Mouse (Mus musculus) gastrocnemius, postnatal 4 days (tissue): ENCODE measurements around the gene Madd. TPM values are rescaled to one million over a fixed set of nuclear protein-coding genes. Genes with fewer than 3 reads are reported as not detected.

Experiments used
- DNase-seq, 2 experiments: peaks; one replicate each; pipeline ENCODE4 v3.0.0; 2021 to 2022; ENCODE audit warnings: low spot score in 2 of 2, mixed read lengths in 2 of 2
- long read RNA-seq, 2 experiments: library from polyadenylated mRNA; stranded (forward); transcript quantifications; one replicate each; pipeline ENCODE4 v2.0.0; 2021
- total RNA-seq, 2 experiments: library from RNA; stranded (reverse); gene quantifications; 2 replicates each; pipeline ENCODE4 v1.2.3; 2021

Gene Madd
- 10 to 100 TPM in 1 of 2 experiments, 1 to 10 TPM in 1; 8.9 to 11.4 TPM for total RNA-seq
- long read RNA-seq, experiment 1, partial matches to known transcripts, result 0 of 5 reads
- long read RNA-seq, experiment 1, other reads (novel, unspliced or antisense), result 5 of 5 reads
- long read RNA-seq, experiment 2, partial matches to known transcripts, result 0 of 5 reads
- long read RNA-seq, experiment 2, other reads (novel, unspliced or antisense), result 5 of 5 reads

- DNase-seq, result no peak
Observed at GRCm38 (mm10) chr2:91183711-91184405, at the start of gene Madd. Gene Madd (minus strand): TSS chr2:91183837.

- no peak for DNase-seq
Observed at GRCm38 (mm10) chr2:91229735-91230134, 46.1 kb upstream of the Madd start.

- no peak for DNase-seq
Observed at GRCm38 (mm10) chr2:91223614-91224013, 40.0 kb upstream of the Madd start.

- no peak for DNase-seq
Observed at GRCm38 (mm10) chr2:91220501-91220900, 36.9 kb upstream of the Madd start.

- no peak for DNase-seq
Observed at GRCm38 (mm10) chr2:91217032-91217431, 33.4 kb upstream of the Madd start.

- no peak for DNase-seq
Observed at GRCm38 (mm10) chr2:91213311-91213710, 29.7 kb upstream of the Madd start.

- DNase-seq, result no peak
Observed at GRCm38 (mm10) chr2:91206254-91206775, 22.7 kb upstream of the Madd start.

- DNase-seq, result no peak
Observed at GRCm38 (mm10) chr2:91202972-91203656, 19.5 kb upstream of the Madd start.

- DNase-seq, result peak; percentile 77 to 89
Observed at GRCm38 (mm10) chr2:91202222-91202971, 18.8 kb upstream of the Madd start, which contains the start of the genes Nr1h3 and Acp2. Gene Nr1h3 (minus strand): TSS chr2:91202834. Gene Acp2 (plus strand): TSS chr2:91202885.

GRCm38 (mm10) chr2:91198888-91199287 lies 15.3 kb upstream of the Madd start:
- DNase-seq, result no peak

- DNase-seq, result no peak
Observed at GRCm38 (mm10) chr2:91196577-91197001, 13.0 kb upstream of the Madd start.

- peak; percentile 41 to 63 for DNase-seq
Observed at GRCm38 (mm10) chr2:91194624-91195332, 11.1 kb upstream of the Madd start.

GRCm38 (mm10) chr2:91190501-91190900 lies 6.9 kb upstream of the Madd start:
- DNase-seq, result no peak

- DNase-seq, result no peak
Observed at GRCm38 (mm10) chr2:91187431-91187830, 3.8 kb upstream of the Madd start.

GRCm38 (mm10) chr2:91186208-91186607 lies 2.6 kb upstream of the Madd start:
- no peak for DNase-seq

- DNase-seq, result peak in 1 of 2 experiments; percentile 81
Observed at GRCm38 (mm10) chr2:91183148-91183513, 506 bp downstream of the Madd start.

- DNase-seq, result peak in 1 of 2 experiments; percentile 65
Observed at GRCm38 (mm10) chr2:91182405-91183147, 1.1 kb downstream of the Madd start.

GRCm38 (mm10) chr2:91182016-91182404 lies 1.6 kb downstream of the Madd start:
- DNase-seq, result no peak

- no peak for DNase-seq
Observed at GRCm38 (mm10) chr2:91180706-91181105, 2.9 kb downstream of the Madd start.

GRCm38 (mm10) chr2:91179825-91180224 lies 3.8 kb downstream of the Madd start:
- DNase-seq, result no peak
